Comparison of ENCODE assay signal across 8 mouse cellular contexts in genomic region chr12:12904512-12904953, GRCm38 (mm10). TPM values are rescaled to one million over a fixed set of nuclear protein-coding genes. Genes with fewer than 3 reads are reported as not detected.
DNase-seq lines count a peak whose midpoint lies in the region; ATAC-seq and TF ChIP-seq lines count a peak whose summit lies in the region.

No protein-coding gene starts in this region.

- peak overlapping the region; percentile 13; the same call in 1 of the 2 replicates for H3K27ac ChIP-seq in embryonic facial prominence, embryonic 13.5 days
- H3K27ac ChIP-seq in kidney, adult 2 months (ENCODE audit: insufficient read depth, low read depth, low read length): no peak overlapping the region
- H3K27ac ChIP-seq in midbrain, embryonic 16.5 days (ENCODE audit: low read length): peak overlapping the region; percentile 86

- no peak for TF ChIP-seq CTCF in kidney, adult 2 months (conservative IDR thresholded peaks at IDR 0.05; ENCODE audit: insufficient read depth, insufficient read length, low read depth, low read length)

- WGBS in embryonic facial prominence, embryonic 13.5 days: 6% methylated on average over 23 of the region's 23 CpGs
- WGBS in kidney, adult 2 months: 9% methylated on average over 23 of the region's 23 CpGs
- 3% methylated on average over 23 of the region's 23 CpGs for WGBS in midbrain, embryonic 16.5 days

- H3K9ac ChIP-seq in embryonic facial prominence, embryonic 13.5 days: peak overlapping the region; percentile 56
- peak overlapping the region; percentile 53 for H3K9ac ChIP-seq in midbrain, embryonic 16.5 days (ENCODE audit: low read depth, low read length)

- peaks cover 3% of the 10 kb centered on the region; the same call in 1 of the 2 replicates for H3K27me3 ChIP-seq in embryonic facial prominence, embryonic 13.5 days
- no peaks in the 10 kb centered on the region for H3K27me3 ChIP-seq in kidney, adult 2 months (replicated peaks; ENCODE audit: control insufficient read depth, insufficient read depth, low read length)
- H3K27me3 ChIP-seq in midbrain, embryonic 16.5 days (ENCODE audit: control insufficient read depth, insufficient read depth, low read depth, low read length): no peaks in the 10 kb centered on the region

- no peak for TF ChIP-seq POLR2A in kidney, adult 2 months (IDR thresholded peaks at IDR 0.05; ENCODE audit: low read depth, low read length)

- ATAC-seq in embryonic facial prominence, embryonic 13.5 days (ENCODE audit: insufficient number of reproducible peaks, insufficient read depth, low FRiP score, low TSS enrichment, low read depth): peak; percentile 84
- peak; percentile 98 for ATAC-seq in midbrain, embryonic 16.5 days

- peak overlapping the region; percentile 20 for H3K4me3 ChIP-seq in embryonic facial prominence, embryonic 13.5 days
- peak overlapping the region; percentile 32 for H3K4me3 ChIP-seq in kidney, adult 2 months (ENCODE audit: insufficient read depth, low read depth, low read length)
- peak overlapping the region; percentile 10; the same call in 1 of the 2 replicates for H3K4me3 ChIP-seq in midbrain, embryonic 16.5 days (ENCODE audit: low read depth, low read length)

- peak; percentile 63 to 68 for DNase-seq in adrenal gland, postnatal 36 days
- peak; percentile 67 for DNase-seq in heart, adult 8-10 months (ENCODE audit: low spot score)
- peak; percentile 74 for DNase-seq in kidney, adult 2 months
- DNase-seq in left cerebral cortex, postnatal 36 days (ENCODE audit: low spot score in 2 of 2): peak; percentile 77 to 85
- peak; percentile 67 for DNase-seq in telencephalon, adult 2 months (ENCODE audit: low read depth, low spot score)
- DNase-seq in spleen, postnatal 10 days (ENCODE audit: low spot score in 2 of 2): no peak

- H3K4me1 ChIP-seq in embryonic facial prominence, embryonic 13.5 days: peaks cover 28% of the 10 kb centered on the region
- H3K4me1 ChIP-seq in kidney, adult 2 months (ENCODE audit: control insufficient read depth, insufficient read depth, low read length): no peaks in the 10 kb centered on the region; the same call in 1 of the 2 replicates
- peaks cover 21% of the 10 kb centered on the region for H3K4me1 ChIP-seq in midbrain, embryonic 16.5 days (ENCODE audit: control insufficient read depth, insufficient read depth, low read length)

- no peaks in the 10 kb centered on the region for H3K9me3 ChIP-seq in embryonic facial prominence, embryonic 13.5 days
- H3K9me3 ChIP-seq in midbrain, embryonic 16.5 days (replicated peaks; ENCODE audit: control insufficient read depth, low read length, poor library complexity, severe bottlenecking): no peaks in the 10 kb centered on the region

- no peaks in the 10 kb centered on the region for H3K36me3 ChIP-seq in embryonic facial prominence, embryonic 13.5 days
- no peaks in the 10 kb centered on the region for H3K36me3 ChIP-seq in kidney, adult 2 months (ENCODE audit: control insufficient read depth, insufficient read depth, low read length)
- H3K36me3 ChIP-seq in midbrain, embryonic 16.5 days (ENCODE audit: control insufficient read depth, insufficient read depth, low read length): no peaks in the 10 kb centered on the region

- peak overlapping the region; percentile 56 for H3K4me2 ChIP-seq in embryonic facial prominence, embryonic 13.5 days
- peak overlapping the region; percentile 44 for H3K4me2 ChIP-seq in midbrain, embryonic 16.5 days (ENCODE audit: low read length)

- intact Hi-C loops in left cerebral cortex, postnatal 36 days (cut with DNase I): no loop called here

RNA-seq across cellular contexts. Expression of gene Mycn, which starts 37.2 kb away (rescaled TPM):
- 10 to 100 TPM in 1 of 2 experiments, 1 to 10 TPM in 1; 4.9 to 12.4 TPM for total RNA-seq in adrenal gland, postnatal 36 days (2021)
- polyA plus RNA-seq in embryonic facial prominence, embryonic 13.5 days (2015; fragmentation: Nextera tagmentation; extraction: Ambion mirVana): 35.5 and 43.4 TPM in 2 replicates
- total RNA-seq in heart, adult 8-10 months (2022): 1 to 10 TPM; 1.5 to 5.8 (median 3.6) TPM
- 2.4 and 2.8 TPM in 2 replicates for polyA plus RNA-seq in kidney, adult 2 months (2012; rRNA removed)
- total RNA-seq in left cerebral cortex, postnatal 36 days (2021): 10 to 100 TPM in 1 of 2 experiments, 1 to 10 TPM in 1; 9.8 to 12.7 TPM
- polyA plus RNA-seq in midbrain, embryonic 16.5 days (2015; fragmentation: Nextera tagmentation; extraction: Ambion mirVana): 56.2 and 66.4 TPM in 2 replicates

Comparison
In these comparisons a context has a peak if more than half of its experiments do, and no peak if none do; other contexts are left out.
1. DNase-seq: peak in adrenal gland, postnatal 36 days (2 of 2), heart, adult 8-10 months (single experiment), kidney, adult 2 months (single experiment), left cerebral cortex, postnatal 36 days (2 of 2) and telencephalon, adult 2 months (single experiment); none in spleen, postnatal 10 days (0 of 2).
2. Peak in every context shown above with its lines, with median percentiles within 50 percentile points of each other: H3K4me3 ChIP-seq.